Mouse (Mus musculus): ENCODE measurements around the gene Bmp2k.
"Not testable (repeated sequence)": the region's sequence is repeated elsewhere in the genome, so short reads cannot be mapped to it uniquely, and the experiment has no call there.

Bmp2k gene

GRCm38 (mm10) chr5:97001571-97001970, 4.1 kb downstream of the Bmp2k start:
- DNase-seq (ENCODE audit: low spot score in 2 of 2), result peak in 1 of 2 experiments; percentile 54

GRCm38 (mm10) chr5:97002336-97002735, 4.8 kb downstream of the Bmp2k start:
- peak in 1 of 2 experiments; percentile 54 for DNase-seq (ENCODE audit: low spot score in 2 of 2)

GRCm38 (mm10) chr5:97002937-97003336, 5.4 kb downstream of the Bmp2k start:
- peak in 1 of 2 experiments; percentile 49 for DNase-seq (ENCODE audit: low spot score in 2 of 2)

- DNase-seq (ENCODE audit: low spot score in 2 of 2), result peak in 1 of 2 experiments; percentile 56
Measured at GRCm38 (mm10) chr5:97004178-97005030, 6.9 kb downstream of the Bmp2k start.

- peak in 1 of 2 experiments; percentile 50 for DNase-seq (ENCODE audit: low spot score in 2 of 2)
Measured at GRCm38 (mm10) chr5:97005891-97006290, 8.4 kb downstream of the Bmp2k start.

- DNase-seq (ENCODE audit: low spot score in 2 of 2), result no peak
Measured at GRCm38 (mm10) chr5:97006929-97007328, 9.4 kb downstream of the Bmp2k start.

- peak in 1 of 2 experiments; percentile 58 for DNase-seq (ENCODE audit: low spot score in 2 of 2)
Measured at GRCm38 (mm10) chr5:97007496-97007895, 10.0 kb downstream of the Bmp2k start.

GRCm38 (mm10) chr5:97009140-97009539, 11.7 kb downstream of the Bmp2k start:
- not testable (repeated sequence) for DNase-seq (ENCODE audit: low spot score in 2 of 2)

- no peak for DNase-seq (ENCODE audit: low spot score in 2 of 2)
Measured at GRCm38 (mm10) chr5:97009601-97010335, 12.3 kb downstream of the Bmp2k start.

GRCm38 (mm10) chr5:97015781-97016508, 18.5 kb downstream of the Bmp2k start:
- DNase-seq (ENCODE audit: low spot score in 2 of 2), result no peak

- DNase-seq (ENCODE audit: low spot score in 2 of 2), result no peak
Measured at GRCm38 (mm10) chr5:97016842-97017577, 19.5 kb downstream of the Bmp2k start.

GRCm38 (mm10) chr5:97022305-97023278, 25.1 kb downstream of the Bmp2k start:
- DNase-seq (ENCODE audit: low spot score in 2 of 2), result no peak

- DNase-seq (ENCODE audit: low spot score in 2 of 2), result no peak
Measured at GRCm38 (mm10) chr5:97024834-97025233, 27.3 kb downstream of the Bmp2k start.

GRCm38 (mm10) chr5:97025650-97026049, 28.2 kb downstream of the Bmp2k start:
- DNase-seq (ENCODE audit: low spot score in 2 of 2), result no peak

- no peak for DNase-seq (ENCODE audit: low spot score in 2 of 2)
Measured at GRCm38 (mm10) chr5:97028004-97028403, 30.5 kb downstream of the Bmp2k start.

- not testable (repeated sequence) for DNase-seq (ENCODE audit: low spot score in 2 of 2)
Measured at GRCm38 (mm10) chr5:97028840-97029239, 31.4 kb downstream of the Bmp2k start.

GRCm38 (mm10) chr5:97031771-97032170, 34.3 kb downstream of the Bmp2k start:
- no peak for DNase-seq (ENCODE audit: low spot score in 2 of 2)

GRCm38 (mm10) chr5:97045260-97045659, 47.8 kb downstream of the Bmp2k start:
- no peak for DNase-seq (ENCODE audit: low spot score in 2 of 2)

GRCm38 (mm10) chr5:97046680-97047079, 49.2 kb downstream of the Bmp2k start:
- DNase-seq (ENCODE audit: low spot score in 2 of 2), result no peak

GRCm38 (mm10) chr5:97048905-97049304, 51.4 kb downstream of the Bmp2k start:
- DNase-seq (ENCODE audit: low spot score in 2 of 2), result no peak
